Mouse (Mus musculus) lung, postnatal 0 days (tissue): Measurements from ENCODE around the gene Amer3.

Source experiments
- CTCF ChIP-seq: IDR thresholded peaks from 2 replicates; pipeline ENCODE4 v1.5.1; 2016; ENCODE audit warnings: antibody characterized with exemption, mild to moderate bottlenecking
- EP300 ChIP-seq: IDR thresholded peaks from 2 replicates; pipeline ENCODE4 v1.6.1; 2016; ENCODE audit warnings: antibody characterized with exemption, mild to moderate bottlenecking, control low read depth

GRCm38 (mm10) chr1:34536767-34537485, 42.5 kb upstream of the Amer3 start:
- TF ChIP-seq CTCF = no peak
- TF ChIP-seq EP300 = no peak
